Mouse (Mus musculus) embryonic facial prominence, embryonic 11.5 days (tissue): ENCODE results near the gene Rpap3. TPM values are rescaled to one million over a fixed set of nuclear protein-coding genes. Genes with fewer than 3 reads are reported as not detected.
A peak's percentile ranks its signal among the peaks of the same experiment; 100 is the strongest.
"Not testable (repeated sequence)": the region's sequence is repeated elsewhere in the genome, so short reads cannot be mapped to it uniquely, and the experiment has no call there.

ENCODE experiments used
- ATAC-seq: fragments of 200-750 bp; cut with Nextera tagmentation; replicated peaks from 2 replicates; pipeline ENCODE4 v1.8.0; 2017; ENCODE audit warnings: low read depth; ENCODE audit not compliant: insufficient number of reproducible peaks, low FRiP score, low TSS enrichment
- DNase-seq: peaks from one replicate; pipeline ENCODE4 v3.0.0-alpha.2; 2015; ENCODE audit warnings: low spot score
- H3K27ac ChIP-seq: fragments of 300-500 bp; sonication (generic); replicated peaks from 2 replicates; pipeline ENCODE4 v1.5.1; 2014; ENCODE audit warnings: mild to moderate bottlenecking, low read depth, low read length, control low read depth
- H3K27me3 ChIP-seq: fragments of 300-500 bp; sonication (generic); 2 replicates; pipeline ENCODE4 v1.6.1; 2014; ENCODE audit warnings: mild to moderate bottlenecking, low read length, moderate library complexity, mixed read lengths; ENCODE audit not compliant: control insufficient read depth, insufficient read depth
- H3K36me3 ChIP-seq: fragments of 300-500 bp; sonication (generic); replicated peaks from 2 replicates; pipeline ENCODE4 v1.6.1; 2014; ENCODE audit warnings: low read depth, mild to moderate bottlenecking, low read length, moderate library complexity, mixed read lengths; ENCODE audit not compliant: control insufficient read depth, insufficient read depth
- H3K4me1 ChIP-seq: fragments of 300-500 bp; sonication (generic); 2 replicates; pipeline ENCODE4 v1.6.1; 2014; ENCODE audit warnings: low read length, mixed read lengths; ENCODE audit not compliant: control insufficient read depth, insufficient read depth
- H3K4me2 ChIP-seq: fragments of 300-500 bp; sonication (generic); 2 replicates; pipeline ENCODE4 v1.6.1; 2014; ENCODE audit warnings: low read depth, mild to moderate bottlenecking, control low read depth, low read length, moderate library complexity
- H3K4me3 ChIP-seq: fragments of 300-500 bp; sonication (generic); 2 replicates; pipeline ENCODE4 v1.5.1; 2014; ENCODE audit warnings: low read depth, low read length, control low read depth
- H3K9ac ChIP-seq: fragments of 300-500 bp; sonication (generic); replicated peaks from 2 replicates; pipeline ENCODE4 v1.6.1; 2014; ENCODE audit warnings: mild to moderate bottlenecking, control low read depth, low read length
- H3K9me3 ChIP-seq: fragments of 300-500 bp; sonication (generic); replicated peaks from 2 replicates; pipeline ENCODE4 v1.6.1; 2016; ENCODE audit warnings: mild to moderate bottlenecking, low read length, inconsistent platforms, mixed read lengths; ENCODE audit not compliant: control insufficient read depth
- WGBS: fragments of 180-500 bp; shearing (Covaris S2); extraction: QIAGEN DNeasy Blood & Tissue Kit; methylation state at CpG from one replicate; pipeline ENCODE4 v1.1.7; 2014; 5-methylcytosine and 5-hydroxymethylcytosine counted together
- polyA plus RNA-seq: library from polyadenylated mRNA; unstranded; fragments of >200 nt; fragmentation: Nextera tagmentation; extraction: Ambion mirVana; gene quantifications from 2 replicates; pipeline ENCODE4 v1.2.1, GENCODE M21; 2014

Gene Rpap3
- polyA plus RNA-seq, 1 experiment from 2014 or later: 54.7 TPM

- 64% methylated on average over 16 of the region's 17 CpGs for WGBS
- not testable (repeated sequence) for H3K27ac ChIP-seq, ATAC-seq
Measured at GRCm38 (mm10) chr15:97668158-97668877, 37.3 kb downstream of the Rpap3 start.

DNA sequence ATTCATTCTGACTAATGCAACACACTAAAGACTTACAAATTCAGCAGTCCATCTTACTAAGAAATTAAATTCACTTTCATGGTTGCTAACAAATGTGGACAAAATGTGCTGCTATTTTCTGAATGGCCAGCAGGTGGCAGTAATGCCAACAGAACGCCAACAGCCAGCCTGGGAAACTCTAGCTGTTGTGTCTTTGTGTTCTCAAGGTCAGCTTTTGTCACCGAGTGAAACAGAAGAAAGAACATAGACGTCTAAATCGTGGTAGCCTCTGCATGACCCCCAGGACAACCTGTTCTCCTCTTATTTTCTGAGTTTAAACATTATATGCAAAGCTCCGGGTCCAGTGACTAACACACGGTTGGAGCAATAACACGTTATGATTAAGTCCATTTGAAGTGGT, 38.2 kb downstream of the Rpap3 start:
- ATAC-seq (no peak), DNase-seq (peak; percentile 87)
- 38% methylated on average over 7 of the region's 7 CpGs for WGBS
- Histone ChIP-seq H3K4me2 (no peak overlapping the region), H3K27me3 (no peaks in the 10 kb centered on the region), H3K4me1 (no peaks in the 10 kb centered on the region), H3K36me3 (no peaks in the 10 kb centered on the region), H3K27ac (no peak overlapping the region), H3K9me3 (no peaks in the 10 kb centered on the region), H3K9ac (no peak overlapping the region), H3K4me3 (no peak overlapping the region)

More at GRCm38 (mm10) chr15:97668158-97668877, 37.3 kb downstream of the Rpap3 start:
- H3K36me3 ChIP-seq, DNase-seq, H3K4me1 ChIP-seq, H3K4me3 ChIP-seq, H3K9me3 ChIP-seq, H3K27me3 ChIP-seq, H3K4me2 ChIP-seq, H3K9ac ChIP-seq: not testable (repeated sequence)

DNA sequence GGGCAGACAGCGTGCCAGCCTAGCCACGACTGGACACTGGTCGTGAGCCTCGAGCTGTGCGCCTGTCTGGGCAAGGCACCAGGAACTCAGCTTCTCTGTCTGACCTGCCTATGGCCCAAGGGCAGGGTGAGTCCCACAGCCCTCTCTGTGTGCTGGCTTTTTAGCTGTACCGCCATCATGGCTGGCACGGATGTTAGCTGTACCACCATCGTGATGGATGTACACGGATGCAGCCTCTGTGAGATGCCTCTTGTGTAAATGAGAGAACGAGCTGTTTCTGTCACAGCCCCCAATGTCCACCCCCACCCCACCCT, 39.2 kb downstream of the Rpap3 start:
- Histone ChIP-seq H3K4me2 (no peak overlapping the region), H3K9ac (no peak overlapping the region), H3K9me3 (no peaks in the 10 kb centered on the region), H3K4me1 (no peaks in the 10 kb centered on the region), H3K4me3 (no peak overlapping the region), H3K36me3 (no peaks in the 10 kb centered on the region), H3K27ac (no peak overlapping the region), H3K27me3 (no peaks in the 10 kb centered on the region)
- DNase-seq (no peak), ATAC-seq (no peak)
- WGBS: 94% methylated on average over 10 of the region's 10 CpGs

DNA sequence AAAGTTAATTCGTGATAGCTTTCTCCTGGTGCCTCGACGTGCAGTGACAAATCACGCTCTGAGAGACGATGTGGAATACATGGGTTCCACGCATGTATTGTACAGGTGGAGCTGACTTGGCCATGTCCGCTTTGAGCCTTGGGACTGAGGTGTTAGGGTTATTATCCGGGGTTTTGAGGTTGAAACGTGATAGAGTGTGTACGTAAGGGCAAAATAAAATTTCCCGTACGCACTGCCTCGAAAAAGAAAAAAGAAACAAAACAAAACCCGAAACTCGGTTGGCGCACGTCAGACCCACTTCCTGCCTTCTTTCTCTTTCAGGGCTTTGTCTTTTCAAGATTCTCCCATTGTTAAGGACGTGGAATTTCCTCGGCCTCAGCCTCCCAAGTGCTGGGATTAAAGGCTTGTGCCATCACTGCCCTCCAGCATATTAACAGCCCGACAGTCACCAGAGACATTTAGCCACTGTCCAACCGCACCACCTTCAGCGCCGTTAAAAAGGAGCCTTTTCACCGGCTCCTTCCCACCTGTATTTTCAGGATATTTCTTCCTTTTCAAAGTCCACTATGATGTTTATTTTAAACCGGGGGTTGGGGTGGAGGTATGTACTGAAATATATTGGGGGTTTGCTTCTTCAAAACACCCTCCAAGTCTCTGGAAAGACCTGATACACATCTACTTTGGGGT, 39.7 kb downstream of the Rpap3 start:
- Histone ChIP-seq H3K9ac (no peak overlapping the region), H3K4me2 (no peak overlapping the region), H3K36me3 (no peaks in the 10 kb centered on the region), H3K27me3 (no peaks in the 10 kb centered on the region), H3K27ac (no peak overlapping the region), H3K9me3 (no peaks in the 10 kb centered on the region), H3K4me1 (no peaks in the 10 kb centered on the region), H3K4me3 (no peak overlapping the region)
- DNase-seq: no peak
- ATAC-seq: no peak
- WGBS: 76% methylated on average over 25 of the region's 25 CpGs

DNA sequence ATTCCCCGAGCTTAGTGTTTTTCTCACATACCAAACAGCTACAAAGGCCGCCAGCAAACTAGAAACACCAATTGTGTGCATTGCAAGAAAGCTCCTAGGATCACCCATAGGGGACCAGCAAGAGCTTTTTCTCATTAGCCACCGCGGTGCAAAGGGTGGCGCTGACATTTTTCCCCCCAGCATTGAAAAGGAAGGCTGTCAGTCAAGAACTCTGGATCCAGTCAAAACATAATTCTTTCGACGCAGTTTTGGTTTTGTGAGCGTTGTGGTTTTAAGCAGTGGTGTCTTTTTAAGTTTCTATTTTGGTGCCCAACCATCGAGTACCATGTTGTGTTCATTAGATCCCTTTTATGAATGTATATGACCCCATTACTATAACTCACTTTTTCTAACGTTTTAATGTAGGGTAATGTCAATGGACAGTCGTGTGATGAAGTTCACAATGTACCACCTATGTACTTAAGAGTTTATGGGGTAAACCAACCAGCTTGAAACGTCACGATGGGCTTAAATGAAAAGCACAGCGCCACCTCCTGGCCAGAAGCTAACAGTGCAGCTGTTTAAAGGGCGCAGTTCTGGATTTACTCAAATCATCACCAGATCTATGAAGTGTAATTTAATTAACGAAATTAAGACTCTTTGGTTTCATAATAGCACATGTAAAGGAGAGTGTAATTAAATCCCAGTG, 40.5 kb downstream of the Rpap3 start:
- H3K9me3 ChIP-seq: no peaks in the 10 kb centered on the region
- WGBS: 62% methylated on average over 16 of the region's 16 CpGs
- H3K9ac ChIP-seq: no peak overlapping the region
- no peaks in the 10 kb centered on the region for H3K27me3 ChIP-seq
- peak; percentile 30 for DNase-seq
- ATAC-seq: no peak
- no peaks in the 10 kb centered on the region for H3K36me3 ChIP-seq
- no peak overlapping the region for H3K4me2 ChIP-seq
- no peak overlapping the region for H3K4me3 ChIP-seq
- no peaks in the 10 kb centered on the region for H3K4me1 ChIP-seq
- no peak overlapping the region for H3K27ac ChIP-seq

GRCm38 (mm10) chr15:97663750-97664406, 41.7 kb downstream of the Rpap3 start:
- Histone ChIP-seq H3K4me2 (peak overlapping the region; percentile 71), H3K27ac (no peak overlapping the region), H3K4me3 (peak overlapping the region; percentile 35), H3K9ac (peak overlapping the region; percentile 51), H3K27me3 (no peaks in the 10 kb centered on the region), H3K36me3 (no peaks in the 10 kb centered on the region), H3K9me3 (no peaks in the 10 kb centered on the region), H3K4me1 (no peaks in the 10 kb centered on the region)
- DNase-seq (peak; percentile 83), ATAC-seq (0 out of 2 replicates have a peak, but pooled peaks have one; percentile 36)
- 10% methylated on average over 19 of the region's 19 CpGs for WGBS

- Histone ChIP-seq H3K36me3 (no peaks in the 10 kb centered on the region), H3K4me1 (no peaks in the 10 kb centered on the region), H3K4me3 (no peak overlapping the region), H3K4me2 (no peak overlapping the region), H3K27me3 (no peaks in the 10 kb centered on the region), H3K27ac (no peak overlapping the region), H3K9me3 (no peaks in the 10 kb centered on the region), H3K9ac (no peak overlapping the region)
- DNase-seq (no peak), ATAC-seq (no peak)
- 87% methylated on average over 8 of the region's 8 CpGs for WGBS
Measured at GRCm38 (mm10) chr15:97658755-97659116, 46.9 kb downstream of the Rpap3 start.
